Mouse (Mus musculus) G1E (cell line): ENCODE data around the gene Myo1d. TPM values are rescaled to one million over a fixed set of nuclear protein-coding genes. Genes with fewer than 3 reads are reported as not detected.
"Not testable (repeated sequence)": the region's sequence is repeated elsewhere in the genome, so short reads cannot be mapped to it uniquely, and the experiment has no call there.

Source experiments
- ATAC-seq: 2 replicates; pipeline ENCODE4 v1.8.0; 2016; ENCODE audit warnings: mild to moderate bottlenecking; ENCODE audit not compliant: insufficient number of reproducible peaks, poor library complexity, low FRiP score, severe bottlenecking; ENCODE audit errors: extremely low read depth
- DNase-seq: peaks from one replicate; pipeline ENCODE4 v3.0.0; 2012; ENCODE audit warnings: low spot score
- H3K27me3 ChIP-seq: 2 replicates; pipeline ENCODE4 v1.6.1; 2012; ENCODE audit warnings: mild to moderate bottlenecking, low read length, inconsistent platforms; ENCODE audit not compliant: insufficient read depth
- H3K36me3 ChIP-seq: replicated peaks from 2 replicates; pipeline ENCODE3; 2012; ENCODE audit warnings: mild to moderate bottlenecking, inconsistent platforms
- H3K4me1 ChIP-seq: 2 replicates; pipeline ENCODE4 v1.6.1; 2012; ENCODE audit warnings: low read depth, low read length, inconsistent platforms, mixed read lengths; ENCODE audit not compliant: insufficient read depth
- H3K4me3 ChIP-seq: 2 replicates; pipeline ENCODE4 v1.5.1; 2012; ENCODE audit warnings: low read depth, mild to moderate bottlenecking, inconsistent platforms, low read length, moderate library complexity, mixed read lengths
- H3K9me3 ChIP-seq: replicated peaks from 2 replicates; pipeline ENCODE4 v1.6.1; 2012; ENCODE audit warnings: inconsistent platforms
- CTCF ChIP-seq: IDR thresholded peaks from 2 replicates; pipeline ENCODE4 v1.5.1; 2012; ENCODE audit warnings: low read depth, low read length, inconsistent platforms, mixed read lengths
- GATA1 ChIP-seq: IDR thresholded peaks from 2 replicates; pipeline ENCODE4 v1.6.1; 2012; ENCODE audit warnings: borderline replicate concordance, low read length, inconsistent platforms, mixed read lengths
- GATA2 ChIP-seq: IDR thresholded peaks from 2 replicates; pipeline ENCODE4 v1.6.1; 2012; ENCODE audit warnings: low read depth, low read length, inconsistent platforms, borderline replicate concordance
- POLR2AphosphoS5 ChIP-seq: IDR thresholded peaks from 2 replicates; pipeline ENCODE4 v1.6.1; 2012; ENCODE audit warnings: low read depth, low read length, inconsistent platforms; ENCODE audit not compliant: insufficient replicate concordance
- TAL1 ChIP-seq: conservative IDR thresholded peaks from 2 replicates; pipeline ENCODE4 v1.6.1; 2012; ENCODE audit warnings: low read depth, low read length, inconsistent platforms, mixed read lengths
- polyA plus RNA-seq: library from polyadenylated mRNA; stranded (reverse); fragments of >175 nt; gene quantifications from 2 replicates; pipeline ENCODE4 v1.2.3, GENCODE M21; 2012
- total RNA-seq, 2 experiments: library from RNA; stranded (forward) in 1 of 2; stranded (reverse) in 1 of 2; fragments of 200-1000 nt in 1 of 2; fragments of >200 nt in 1 of 2; fragmentation: Nextera tagmentation in 1 of 2; gene quantifications; 2 replicates each; pipeline ENCODE4 v1.2.3; 2014 to 2017

Gene Myo1d
- total and polyA plus RNA-seq, 3 experiments, result not detected

GRCm38 (mm10) chr11:80476222-80477189 is 303.3 kb downstream of the Myo1d start, which contains the start of gene Cdk5r1:
TSS of gene Cdk5r1 (plus strand) at chr11:80477023.
- Histone ChIP-seq H3K36me3 (peaks cover 56% of the 10 kb centered on the region), H3K27me3 (peaks cover 3% of the 10 kb centered on the region; the same call in 1 of the 2 replicates), H3K4me1 (peaks cover 32% of the 10 kb centered on the region), H3K4me3 (peak within 1 kb of the TSS; percentile 76), H3K9me3 (no peaks in the 10 kb centered on the region)
- no peak for TF ChIP-seq TAL1
- TF ChIP-seq CTCF, result no peak
- no peak for TF ChIP-seq POLR2AphosphoS5
- TF ChIP-seq GATA2, result no peak
- TF ChIP-seq GATA1, result no peak
- peak; percentile 46; the same call in 1 of the 2 replicates for ATAC-seq
- peak; percentile 93 for DNase-seq

GRCm38 (mm10) chr11:80475544-80475943 is 304.3 kb downstream of the Myo1d start:
- no peaks in the 10 kb centered on the region; the same call in 1 of the 2 replicates for H3K27me3 ChIP-seq
- ATAC-seq (no peak), DNase-seq (no peak)
- H3K4me3 ChIP-seq, result no peak overlapping the region
- peaks cover 32% of the 10 kb centered on the region for H3K4me1 ChIP-seq
- peaks cover 63% of the 10 kb centered on the region for H3K36me3 ChIP-seq
- H3K9me3 ChIP-seq, result no peaks in the 10 kb centered on the region
- TF ChIP-seq GATA2 (no peak), TAL1 (no peak), POLR2AphosphoS5 (no peak)

- Histone ChIP-seq H3K36me3 (peaks cover 68% of the 10 kb centered on the region), H3K27me3 (no peaks in the 10 kb centered on the region; the same call in 1 of the 2 replicates), H3K4me1 (peaks cover 32% of the 10 kb centered on the region), H3K4me3 (no peak overlapping the region), H3K9me3 (no peaks in the 10 kb centered on the region)
- TF ChIP-seq CTCF (no peak), GATA2 (no peak), POLR2AphosphoS5 (no peak), GATA1 (no peak)
- ATAC-seq, result no peak
- DNase-seq, result no peak
These were observed 305.0 kb downstream of the Myo1d start for GRCm38 (mm10) chr11:80474846-80475245.

- Histone ChIP-seq H3K4me1 (peaks cover 30% of the 10 kb centered on the region), H3K9me3 (no peaks in the 10 kb centered on the region), H3K36me3 (peaks cover 73% of the 10 kb centered on the region), H3K4me3 (no peak overlapping the region), H3K27me3 (no peaks in the 10 kb centered on the region; the same call in 1 of the 2 replicates)
- TF ChIP-seq GATA1, result no peak
- TF ChIP-seq GATA2, result no peak
- TF ChIP-seq TAL1, result no peak
- no peak for TF ChIP-seq POLR2AphosphoS5
- TF ChIP-seq CTCF, result no peak
- DNase-seq (no peak), ATAC-seq (no peak)
These were observed 305.6 kb downstream of the Myo1d start for GRCm38 (mm10) chr11:80474175-80474691.

- no peak overlapping the region for H3K4me3 ChIP-seq
- H3K36me3 ChIP-seq, result peaks cover 83% of the 10 kb centered on the region
- H3K9me3 ChIP-seq, result no peaks in the 10 kb centered on the region
- H3K4me1 ChIP-seq, result peaks cover 18% of the 10 kb centered on the region
- no peak for ATAC-seq
- TF ChIP-seq GATA2 (no peak), CTCF (no peak), GATA1 (no peak), POLR2AphosphoS5 (no peak), TAL1 (no peak)
- no peaks in the 10 kb centered on the region for H3K27me3 ChIP-seq
- DNase-seq, result no peak
These were observed 307.8 kb downstream of the Myo1d start for GRCm38 (mm10) chr11:80471836-80472605.

GRCm38 (mm10) chr11:80463605-80464130 is 316.2 kb downstream of the Myo1d start:
- DNase-seq, H3K9me3 ChIP-seq, ATAC-seq, H3K27me3 ChIP-seq, H3K4me3 ChIP-seq, H3K4me1 ChIP-seq: not testable (repeated sequence)
- peaks cover 92% of the 10 kb centered on the region for H3K36me3 ChIP-seq
